Mouse (Mus musculus) frontal cortex, adult (tissue): Measurements from ENCODE around the gene Srrm4.

Experiments
- ATAC-seq: cut with Nextera tagmentation; 2 replicates; pipeline ENCODE4 v1.9.2; 2017; ENCODE audit warnings: mild to moderate bottlenecking, moderate library complexity, mixed read lengths; ENCODE audit not compliant: low TSS enrichment

The Srrm4 gene

GRCm38 (mm10) chr5:116591346-116592048 is at the start of gene Srrm4:
TSS of gene Srrm4 (minus strand) at chr5:116591817.
- peak; percentile 85 for ATAC-seq

GRCm38 (mm10) chr5:116592801-116593430 is 1.3 kb upstream of the Srrm4 start:
- ATAC-seq: peak; percentile 40

- ATAC-seq: peak; percentile 42
Measured at GRCm38 (mm10) chr5:116592049-116592800, 608 bp upstream of the Srrm4 start.

- ATAC-seq: no peak
Measured at GRCm38 (mm10) chr5:116590698-116591097, 919 bp downstream of the Srrm4 start.

DNA sequence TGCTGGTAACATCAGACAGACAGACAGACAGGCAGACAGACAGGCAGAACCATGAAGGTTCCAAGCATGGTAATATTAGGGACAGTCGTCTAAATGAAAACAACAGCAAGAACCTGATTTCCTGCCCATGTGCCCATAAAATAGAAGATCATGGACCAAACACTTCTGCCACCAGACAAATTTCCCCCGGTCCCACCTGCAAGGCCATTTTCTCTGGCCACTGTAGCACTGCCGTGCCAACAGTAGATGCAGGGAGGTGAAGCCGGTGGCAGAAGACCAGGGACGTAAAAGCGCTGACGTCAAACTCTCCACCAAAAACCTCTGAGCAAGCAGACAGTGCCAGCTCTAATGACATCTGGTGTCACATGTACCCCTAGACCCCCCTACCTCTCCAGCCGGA is 2.0 kb downstream of the Srrm4 start:
- no peak for ATAC-seq

DNA sequence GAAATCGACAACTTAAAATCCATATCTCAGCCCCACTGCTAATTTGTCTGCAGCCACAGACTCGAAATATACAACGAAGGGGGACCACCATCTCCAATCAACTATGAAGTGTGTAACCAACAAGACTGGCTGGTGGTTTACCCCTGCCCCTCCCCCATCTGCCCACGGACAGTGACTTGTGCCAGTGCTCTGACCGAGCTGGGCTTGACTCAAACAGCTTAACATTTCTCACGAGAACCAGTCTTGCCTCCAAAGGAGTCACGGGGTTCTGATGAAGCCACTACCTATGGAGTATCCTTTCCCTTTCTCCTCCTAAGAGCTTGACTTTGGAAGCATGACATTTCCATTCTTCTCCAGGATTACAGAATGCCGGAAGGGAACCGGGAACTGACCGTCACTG is 2.8 kb downstream of the Srrm4 start:
- ATAC-seq: no peak

- peak; percentile 78; the same call in 1 of the 2 replicates for ATAC-seq
Measured at GRCm38 (mm10) chr5:116579533-116579932, 12.1 kb downstream of the Srrm4 start.

- ATAC-seq: no peak
Measured at GRCm38 (mm10) chr5:116577082-116577481, 14.5 kb downstream of the Srrm4 start.

GRCm38 (mm10) chr5:116573307-116573706 is 18.3 kb downstream of the Srrm4 start:
- ATAC-seq: no peak

- no peak for ATAC-seq
Measured at GRCm38 (mm10) chr5:116571936-116572335, 19.7 kb downstream of the Srrm4 start.

- ATAC-seq: no peak
Measured at GRCm38 (mm10) chr5:116571232-116571861, 20.3 kb downstream of the Srrm4 start.

GRCm38 (mm10) chr5:116570566-116570965 is 21.1 kb downstream of the Srrm4 start:
- ATAC-seq: no peak

DNA sequence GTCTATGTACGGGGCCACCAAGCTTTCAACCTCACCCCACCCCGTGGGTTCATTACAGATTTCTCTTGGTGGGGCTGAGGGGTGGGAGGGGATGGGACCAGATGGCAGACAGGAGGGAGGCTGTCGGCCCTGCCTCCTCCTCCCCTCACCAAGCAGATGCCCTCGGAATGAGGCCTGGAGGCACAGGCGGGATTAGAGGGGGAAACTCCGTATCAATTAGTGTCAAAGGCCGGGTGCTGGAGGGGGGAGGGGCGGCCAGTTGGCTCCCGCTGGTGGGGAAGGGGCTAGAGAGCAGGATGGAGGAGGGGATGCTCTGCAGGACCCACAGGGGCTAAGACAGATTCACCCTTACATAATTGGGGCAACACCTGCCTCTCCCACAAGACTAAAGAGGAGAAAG is 22.0 kb downstream of the Srrm4 start:
- no peak for ATAC-seq

- no peak for ATAC-seq
Measured at GRCm38 (mm10) chr5:116568050-116568449, 23.6 kb downstream of the Srrm4 start.

DNA sequence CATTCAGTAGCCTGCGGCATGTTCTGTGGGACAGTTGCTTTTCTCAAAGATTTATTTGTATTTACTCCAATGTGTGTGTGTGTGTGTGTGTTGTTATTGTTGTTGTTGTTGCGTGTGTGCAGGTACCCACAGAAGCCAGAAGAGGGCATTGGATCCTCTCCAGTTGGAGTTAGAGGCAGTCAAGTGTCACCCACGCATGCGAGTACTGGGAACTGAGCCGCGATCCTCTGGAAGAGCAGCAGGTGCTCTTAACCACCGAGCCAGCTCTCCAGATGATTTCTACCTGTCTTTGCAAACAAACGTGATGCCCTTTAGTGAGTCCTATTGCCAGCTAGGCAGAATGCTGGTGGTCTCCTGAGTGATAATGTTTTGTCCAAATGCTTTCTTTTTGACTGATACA is 24.3 kb downstream of the Srrm4 start:
- ATAC-seq: no peak

GRCm38 (mm10) chr5:116566385-116567045 is 25.1 kb downstream of the Srrm4 start:
- no peak for ATAC-seq

GRCm38 (mm10) chr5:116565573-116565972 is 26.0 kb downstream of the Srrm4 start:
- peak; percentile 41; the same call in 1 of the 2 replicates for ATAC-seq

- no peak for ATAC-seq
Measured at GRCm38 (mm10) chr5:116564391-116564790, 27.2 kb downstream of the Srrm4 start.

GRCm38 (mm10) chr5:116563713-116564112 is 27.9 kb downstream of the Srrm4 start:
- ATAC-seq: no peak

DNA sequence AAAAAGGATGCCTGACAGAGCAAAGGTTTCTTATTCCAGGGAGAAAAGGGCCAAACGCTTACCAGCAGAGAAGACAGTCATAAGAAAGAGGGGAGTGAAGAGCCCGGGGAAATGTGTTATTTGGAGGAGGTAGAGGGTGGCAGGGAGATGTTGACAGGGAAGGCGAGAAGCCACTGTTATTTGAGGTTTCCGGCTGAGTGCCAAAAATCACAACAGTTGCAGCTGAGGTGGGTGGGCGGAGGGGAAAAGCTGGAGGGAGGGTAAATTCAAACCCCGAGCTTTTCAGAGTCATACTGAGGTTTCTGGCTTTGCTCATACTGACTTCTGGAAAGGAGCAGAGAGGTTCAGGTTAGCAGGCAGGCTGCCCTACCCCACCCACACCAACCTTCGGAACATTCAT is 32.5 kb downstream of the Srrm4 start:
- peak; percentile 41; the same call in 1 of the 2 replicates for ATAC-seq

GRCm38 (mm10) chr5:116556614-116557013 is 35.0 kb downstream of the Srrm4 start:
- ATAC-seq: no peak

DNA sequence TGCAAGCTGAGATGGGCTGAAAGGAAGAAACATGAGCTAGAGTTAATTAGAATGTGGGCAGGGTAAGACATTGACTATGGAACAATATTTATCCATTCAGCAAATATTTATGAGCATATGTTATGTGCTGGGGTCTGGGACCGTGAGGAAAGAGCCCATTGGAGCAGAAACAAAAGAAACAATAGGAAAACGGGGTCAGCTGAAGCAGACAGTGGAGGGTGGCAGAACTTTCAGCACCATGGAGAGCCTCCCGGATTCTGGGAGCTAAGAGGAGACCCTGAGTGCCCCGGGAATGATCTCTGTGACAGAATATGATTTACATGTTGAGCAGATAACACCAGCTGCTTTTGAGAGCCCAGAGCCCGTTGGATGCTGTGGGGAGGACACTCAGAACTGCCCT is 37.7 kb downstream of the Srrm4 start:
- ATAC-seq: no peak
